28 mouse cellular contexts compared by ENCODE assay signal in the genomic region with DNA sequence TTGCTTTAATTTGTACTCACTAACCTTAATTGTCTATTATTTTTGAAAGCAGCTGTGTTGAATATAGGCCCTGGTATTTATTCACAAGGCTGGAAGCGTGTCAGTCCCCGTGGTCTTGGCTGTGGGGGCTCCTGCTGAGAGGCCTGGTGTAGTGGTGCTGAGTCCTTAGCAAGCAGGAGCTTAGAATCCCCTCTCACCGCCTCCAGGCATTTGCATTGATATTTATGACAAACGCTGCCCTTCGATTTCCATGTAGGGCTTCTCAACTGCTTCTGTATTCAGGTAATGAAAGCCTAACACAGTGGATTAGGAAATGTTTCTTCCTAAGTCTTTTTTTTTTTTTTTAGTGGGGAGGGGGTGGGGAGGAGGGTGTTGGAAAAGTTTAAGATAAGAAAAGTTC.
DNase-seq lines count a peak whose midpoint lies in the region; ATAC-seq and TF ChIP-seq lines count a peak whose summit lies in the region.
"Had no signal": no experiment of that assay in that cellular context is flagged by ENCODE, and none has a peak within 500 bp of the region (broad histone marks: within the 10 kb centered on the region; RNA-seq: fewer than 3 reads in every experiment).

No protein-coding gene starts in this region.

- intact Hi-C loops in heart, postnatal 14 days (cut with DNase I): no loop called here

- H3K4me2 ChIP-seq in intestine, embryonic 14.5 days (ENCODE audit: low read length): no peak overlapping the region
- no peak overlapping the region for H3K4me2 ChIP-seq in intestine, embryonic 15.5 days (replicated peaks)
- H3K4me2 ChIP-seq in midbrain, embryonic 14.5 days (ENCODE audit: low read length): no peak overlapping the region
- H3K4me2 ChIP-seq: embryonic facial prominence, embryonic 13.5 days; embryonic facial prominence, embryonic 15.5 days; forebrain, embryonic 12.5 days had no signal

- TF ChIP-seq CTCF in brain, embryonic 14.5 days (IDR thresholded peaks at IDR 0.05; ENCODE audit: borderline replicate concordance, extremely low read depth, insufficient read depth, insufficient read length): no peak

- DNase-seq in heart, adult 11 months: peak; percentile 11
- no peak for DNase-seq in heart, postnatal 14 days
- DNase-seq in intestine, embryonic 14.5 days (ENCODE audit: low spot score): peak; percentile 16
- peak; percentile 66 for DNase-seq in midbrain, embryonic 14.5 days
- no peak for DNase-seq in midbrain, embryonic 10.5 days (ENCODE audit: low spot score)
- DNase-seq in brain, embryonic 14.5 days (ENCODE audit: low read depth): peak; percentile 42
- DNase-seq: adrenal gland, adult 8-10 months; adrenal gland, postnatal 36 days; B cell, adult 2 months; cerebellum, adult 11 months; cerebellum, adult 18-20 months; cerebellum, adult 8-10 months; cerebellum, adult 9-11 months; cerebellum, postnatal 14 days; cerebellum, postnatal 36 days; embryo, embryonic 11 days had no signal

- H3K9me3 ChIP-seq in intestine, embryonic 14.5 days (ENCODE audit: control insufficient read depth, low read length): peaks cover 5% of the 10 kb centered on the region; the same call in 1 of the 2 replicates
- no peaks in the 10 kb centered on the region for H3K9me3 ChIP-seq in intestine, embryonic 15.5 days
- no peaks in the 10 kb centered on the region for H3K9me3 ChIP-seq in midbrain, embryonic 14.5 days (ENCODE audit: control insufficient read depth, low read length)
- H3K9me3 ChIP-seq in midbrain, embryonic 10.5 days (replicated peaks): peaks cover 2% of the 10 kb centered on the region; the same call in 1 of the 2 replicates
- H3K9me3 ChIP-seq: embryonic facial prominence, embryonic 15.5 days; forebrain, embryonic 12.5 days had no signal

- no peak for ATAC-seq in intestine, embryonic 14.5 days (replicated peaks; ENCODE audit: low FRiP score, low TSS enrichment, low read depth)
- no peak for ATAC-seq in intestine, embryonic 15.5 days
- no peak for ATAC-seq in midbrain, embryonic 14.5 days (ENCODE audit: low FRiP score, low TSS enrichment)
- ATAC-seq: activated CD4-positive, CD25-positive, alpha-beta regulatory T cell, adult 4 months; CD4-positive, CD25-positive, alpha-beta regulatory T cell, adult 4 months; forebrain, embryonic 14.5 days; Patski had no signal

- no peak overlapping the region for H3K9ac ChIP-seq in intestine, embryonic 14.5 days (ENCODE audit: low read length)
- H3K9ac ChIP-seq in intestine, embryonic 15.5 days: no peak overlapping the region
- no peak overlapping the region for H3K9ac ChIP-seq in midbrain, embryonic 14.5 days (replicated peaks; ENCODE audit: low read length)
- H3K9ac ChIP-seq: embryonic facial prominence, embryonic 13.5 days; embryonic facial prominence, embryonic 15.5 days; forebrain, embryonic 12.5 days had no signal

- H3K4me1 ChIP-seq in intestine, embryonic 14.5 days (replicated peaks; ENCODE audit: control insufficient read depth, insufficient read depth, low read length): no peaks in the 10 kb centered on the region
- no peaks in the 10 kb centered on the region for H3K4me1 ChIP-seq in intestine, embryonic 15.5 days (replicated peaks)
- H3K4me1 ChIP-seq in midbrain, embryonic 14.5 days (ENCODE audit: control insufficient read depth, insufficient read depth, low read length): peaks cover 6% of the 10 kb centered on the region; the same call in 1 of the 2 replicates
- H3K4me1 ChIP-seq in midbrain, embryonic 10.5 days: peaks cover 5% of the 10 kb centered on the region; the same call in 1 of the 2 replicates
- H3K4me1 ChIP-seq: embryonic facial prominence, embryonic 13.5 days; embryonic facial prominence, embryonic 15.5 days; forebrain, embryonic 10.5 days had no signal

- no peaks in the 10 kb centered on the region for H3K27me3 ChIP-seq in intestine, embryonic 14.5 days (replicated peaks; ENCODE audit: control insufficient read depth, insufficient read depth, low read length)
- no peaks in the 10 kb centered on the region for H3K27me3 ChIP-seq in intestine, embryonic 15.5 days (replicated peaks)
- H3K27me3 ChIP-seq in midbrain, embryonic 14.5 days (ENCODE audit: control insufficient read depth, insufficient read depth, low read length): no peaks in the 10 kb centered on the region
- no peaks in the 10 kb centered on the region for H3K27me3 ChIP-seq in midbrain, embryonic 10.5 days (ENCODE audit: low read depth, poor library complexity, severe bottlenecking)
- H3K27me3 ChIP-seq: CH12.LX; embryonic facial prominence, embryonic 13.5 days; embryonic facial prominence, embryonic 15.5 days; forebrain, embryonic 12.5 days; Patski had no signal

- TF ChIP-seq POLR2A in brain, embryonic 14.5 days (IDR thresholded peaks at IDR 0.05; ENCODE audit: borderline replicate concordance, extremely low read depth, insufficient read depth, insufficient read length, poor library complexity, severe bottlenecking): no peak

- H3K36me3 ChIP-seq in intestine, embryonic 14.5 days (ENCODE audit: control insufficient read depth, insufficient read depth, low read length): no peaks in the 10 kb centered on the region
- no peaks in the 10 kb centered on the region for H3K36me3 ChIP-seq in intestine, embryonic 15.5 days
- H3K36me3 ChIP-seq in midbrain, embryonic 14.5 days (ENCODE audit: control insufficient read depth, insufficient read depth, low read length): no peaks in the 10 kb centered on the region
- no peaks in the 10 kb centered on the region for H3K36me3 ChIP-seq in midbrain, embryonic 10.5 days
- H3K36me3 ChIP-seq: embryonic facial prominence, embryonic 13.5 days; embryonic facial prominence, embryonic 15.5 days; forebrain, embryonic 10.5 days; forebrain, embryonic 12.5 days; G1E had no signal

- no peak overlapping the region for H3K4me3 ChIP-seq in intestine, embryonic 14.5 days (ENCODE audit: low read depth, low read length)
- H3K4me3 ChIP-seq in intestine, embryonic 15.5 days (replicated peaks): no peak overlapping the region
- no peak overlapping the region for H3K4me3 ChIP-seq in midbrain, embryonic 14.5 days (replicated peaks; ENCODE audit: low read depth, low read length)
- H3K4me3 ChIP-seq in midbrain, embryonic 10.5 days: no peak overlapping the region
- H3K4me3 ChIP-seq: embryonic facial prominence, embryonic 13.5 days; embryonic facial prominence, embryonic 15.5 days; erythroblast, embryonic 14.5 days; forebrain, embryonic 10.5 days; forebrain, embryonic 12.5 days had no signal

- no peak overlapping the region for H3K27ac ChIP-seq in intestine, embryonic 14.5 days (ENCODE audit: low read depth)
- no peak overlapping the region for H3K27ac ChIP-seq in intestine, embryonic 15.5 days
- H3K27ac ChIP-seq in midbrain, embryonic 14.5 days (replicated peaks; ENCODE audit: low read depth, low read length): no peak overlapping the region
- H3K27ac ChIP-seq in midbrain, embryonic 10.5 days (replicated peaks): no peak overlapping the region
- H3K27ac ChIP-seq: embryonic facial prominence, embryonic 13.5 days; embryonic facial prominence, embryonic 15.5 days; forebrain, embryonic 10.5 days; forebrain, embryonic 12.5 days had no signal

- WGBS in intestine, embryonic 14.5 days: 76% methylated on average over 5 of the region's 5 CpGs
- WGBS in intestine, embryonic 15.5 days: 71% methylated on average over 5 of the region's 5 CpGs
- 53% methylated on average over 5 of the region's 5 CpGs for whole genome bisulfite sequencing in midbrain, embryonic 14.5 days
- WGBS in midbrain, embryonic 10.5 days: 86% methylated on average over 5 of the region's 5 CpGs

Comparison
In these comparisons a context has a peak if more than half of its experiments do, and no peak if none do; other contexts are left out.
1. DNase-seq: peak in heart, adult 11 months (single experiment), intestine, embryonic 14.5 days (single experiment), midbrain, embryonic 14.5 days (single experiment) and brain, embryonic 14.5 days (single experiment); none in heart, postnatal 14 days (0 of 2) and midbrain, embryonic 10.5 days (single experiment).